Mouse (Mus musculus): Measurements from ENCODE around the gene Olfr1025-ps1.

GRCm38 (mm10) chr2:85868294-85868693, 46.7 kb upstream of the Olfr1025-ps1 start, which contains the start of gene Olfr1022:
- TF ChIP-seq CTCF (IDR thresholded peaks at IDR 0.05; ENCODE audit: low read depth, low read length) (no peak), POLR2A (IDR thresholded peaks at IDR 0.05; ENCODE audit: borderline replicate concordance, low read depth, low read length) (no peak)
